Mouse (Mus musculus) right cerebral cortex, adult 2 months (tissue): ENCODE data around the gene Carhsp1.

Source experiments
- DNase-seq, 2 experiments: peaks; one replicate each; pipeline ENCODE4 v3.0.0; 2021 to 2022; ENCODE audit warnings: low spot score in 2 of 2

Gene Carhsp1

DNA sequence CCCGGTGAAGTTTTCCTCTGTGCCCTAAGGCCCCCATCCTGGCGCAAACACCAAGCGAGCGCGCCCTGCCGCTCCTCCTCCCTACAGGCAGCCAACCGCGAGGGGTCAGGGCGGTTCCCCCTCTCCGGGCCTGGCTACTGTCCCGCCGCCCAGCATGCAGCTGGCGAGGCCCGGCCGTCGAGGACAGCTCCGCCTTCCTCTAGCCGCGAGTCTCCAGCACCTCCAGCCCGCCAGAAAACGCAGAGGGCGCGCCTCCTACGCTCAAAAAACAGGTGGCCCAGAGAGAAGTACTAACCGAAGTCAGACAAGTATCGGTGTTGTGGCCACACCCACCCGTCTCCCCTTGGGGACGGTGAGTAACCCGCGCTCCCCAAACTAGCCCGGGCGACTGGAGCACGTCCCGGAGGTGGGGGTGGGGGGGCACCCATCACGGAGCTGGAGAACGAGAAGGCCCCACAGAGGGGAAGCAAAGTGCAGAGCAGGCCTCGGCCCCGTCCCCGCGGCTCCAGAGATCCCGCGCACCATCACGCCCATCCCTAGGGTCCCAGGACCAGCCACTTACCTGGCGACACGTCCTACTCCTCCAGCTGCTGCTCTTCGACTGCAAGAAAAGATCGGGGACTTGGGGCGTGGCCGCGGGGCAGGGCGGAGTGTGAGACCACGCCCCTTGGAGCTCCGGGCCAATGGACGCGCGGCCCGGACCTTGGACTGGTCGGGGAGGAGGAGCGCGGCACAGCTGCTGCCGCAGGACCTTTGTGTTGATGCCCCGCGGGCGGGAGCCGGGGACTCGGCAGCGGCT is at the start of gene Carhsp1:
TSS of gene Carhsp1 (minus strand) at position 605 of the 799 bp plus-strand sequence.
- peak; percentile 64 to 74 for DNase-seq

- DNase-seq, result no peak
These were observed 48.5 kb upstream of the Carhsp1 start for GRCm38 (mm10) chr16:8720447-8720846.

DNA sequence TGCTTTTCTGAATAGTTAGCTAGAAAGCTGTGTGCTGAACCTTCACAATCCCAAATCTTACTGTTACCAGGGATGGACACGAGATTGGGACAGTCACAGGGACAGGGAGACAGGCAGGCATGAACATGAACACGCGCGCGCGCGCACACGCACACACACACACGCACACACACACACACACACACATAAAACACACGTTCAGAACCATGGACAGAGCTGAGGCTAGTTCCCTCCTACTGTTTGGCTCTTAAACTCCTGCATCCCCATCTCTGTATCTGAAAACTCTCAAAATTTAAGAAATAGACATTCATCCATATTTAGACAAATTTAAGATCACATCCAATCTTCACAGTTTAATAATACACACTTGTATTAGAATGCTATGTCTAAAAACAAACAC is 45.8 kb upstream of the Carhsp1 start:
- DNase-seq, result no peak

- no peak for DNase-seq
These were observed 44.3 kb upstream of the Carhsp1 start for GRCm38 (mm10) chr16:8716300-8716699.

- DNase-seq, result no peak
These were observed 43.6 kb upstream of the Carhsp1 start for GRCm38 (mm10) chr16:8715513-8716080.

DNA sequence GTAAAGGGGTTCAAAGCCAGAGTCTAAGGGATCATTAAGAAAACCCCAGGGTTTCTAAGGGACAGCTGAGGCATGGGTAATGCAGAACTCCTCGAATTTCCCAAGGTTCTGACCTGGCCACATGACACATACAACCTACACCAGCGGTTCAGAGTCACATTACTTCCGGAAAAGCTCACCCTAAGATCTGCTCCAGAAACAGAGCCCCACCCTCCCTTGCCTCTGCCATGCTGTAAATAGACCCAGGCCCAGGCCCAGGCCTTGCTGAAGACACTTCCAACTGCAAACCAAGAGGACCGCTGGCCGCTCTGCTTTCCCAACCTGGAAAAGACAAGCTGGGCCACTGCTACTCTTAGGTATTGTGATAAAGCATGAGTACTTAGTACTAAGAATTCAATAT is 42.9 kb upstream of the Carhsp1 start:
- no peak for DNase-seq

GRCm38 (mm10) chr16:8711998-8712397 is 40.0 kb upstream of the Carhsp1 start:
- no peak for DNase-seq

DNA sequence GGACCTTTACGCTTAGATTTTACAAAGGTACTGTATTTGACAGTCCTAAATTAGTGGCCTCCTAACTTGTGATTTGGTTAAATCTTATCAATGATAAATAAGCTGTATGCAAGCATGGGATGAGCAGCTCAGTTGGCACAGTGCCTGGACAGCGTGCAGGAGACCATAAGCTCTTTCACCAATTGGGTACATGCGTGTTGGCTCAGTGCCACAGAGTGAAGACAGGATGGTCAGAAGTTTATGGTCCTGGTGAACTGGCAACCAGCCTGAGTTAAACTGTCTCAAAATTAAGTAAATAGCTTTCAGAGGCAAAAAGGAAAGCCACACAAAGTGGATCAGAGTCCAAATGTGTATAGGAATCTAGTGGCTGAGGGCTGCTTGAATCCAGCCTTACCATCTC is 28.6 kb upstream of the Carhsp1 start:
- DNase-seq, result no peak

DNA sequence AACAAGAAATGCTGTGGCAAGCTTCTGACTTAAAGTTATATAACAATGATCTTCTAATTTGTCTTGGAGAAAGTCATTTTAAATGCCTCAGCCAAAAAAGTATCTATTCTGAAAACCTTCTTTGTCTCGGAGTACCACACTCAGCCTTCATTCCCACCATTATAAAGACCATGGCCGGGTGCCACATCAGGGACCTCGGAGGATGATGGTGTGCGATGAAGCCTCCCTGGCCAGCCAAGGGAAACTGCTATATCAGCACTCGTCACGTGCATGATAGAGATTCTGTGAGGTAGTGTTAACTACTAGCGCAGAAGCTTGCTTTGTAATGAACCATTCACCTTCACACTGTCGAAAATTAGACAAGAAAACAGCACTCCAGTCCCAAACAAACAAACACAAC is 27.6 kb upstream of the Carhsp1 start:
- DNase-seq, result no peak

GRCm38 (mm10) chr16:8691206-8691605 is 19.3 kb upstream of the Carhsp1 start:
- no peak for DNase-seq

DNA sequence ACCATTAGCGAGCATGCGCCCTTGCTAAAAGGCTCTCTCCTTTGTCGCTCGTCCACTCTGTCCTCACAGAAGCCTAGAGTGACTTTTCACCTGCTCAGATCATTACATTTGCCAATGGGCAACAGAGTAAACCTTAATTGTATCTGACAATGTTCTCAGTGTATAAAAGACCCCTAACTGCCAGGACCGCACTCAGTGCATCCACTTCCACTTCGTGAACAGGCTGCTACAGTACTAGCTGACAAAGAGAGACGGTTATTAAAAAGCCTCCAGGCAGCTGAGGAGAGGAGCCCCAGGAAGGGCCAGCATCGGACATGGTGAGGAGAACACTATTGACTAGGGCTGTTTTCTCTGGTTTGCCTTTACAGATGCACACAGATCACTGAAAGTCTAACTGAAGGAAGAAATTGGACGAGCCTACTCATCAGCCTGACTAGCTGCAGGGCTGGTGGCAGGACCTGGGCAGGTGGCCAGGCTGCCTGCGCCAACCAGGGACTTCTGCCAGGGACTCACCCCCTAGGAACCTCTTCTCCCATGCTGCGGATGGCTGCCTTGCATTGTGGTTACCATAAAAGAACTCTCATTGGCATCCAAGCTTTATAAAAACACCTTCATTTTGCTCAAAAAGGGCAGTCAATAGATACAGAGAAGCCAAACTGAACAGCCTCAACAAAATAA is 18.2 kb upstream of the Carhsp1 start:
- peak in 1 of 2 experiments; percentile 45 for DNase-seq

- DNase-seq, result no peak
These were observed 15.7 kb upstream of the Carhsp1 start for GRCm38 (mm10) chr16:8687559-8688112.

DNA sequence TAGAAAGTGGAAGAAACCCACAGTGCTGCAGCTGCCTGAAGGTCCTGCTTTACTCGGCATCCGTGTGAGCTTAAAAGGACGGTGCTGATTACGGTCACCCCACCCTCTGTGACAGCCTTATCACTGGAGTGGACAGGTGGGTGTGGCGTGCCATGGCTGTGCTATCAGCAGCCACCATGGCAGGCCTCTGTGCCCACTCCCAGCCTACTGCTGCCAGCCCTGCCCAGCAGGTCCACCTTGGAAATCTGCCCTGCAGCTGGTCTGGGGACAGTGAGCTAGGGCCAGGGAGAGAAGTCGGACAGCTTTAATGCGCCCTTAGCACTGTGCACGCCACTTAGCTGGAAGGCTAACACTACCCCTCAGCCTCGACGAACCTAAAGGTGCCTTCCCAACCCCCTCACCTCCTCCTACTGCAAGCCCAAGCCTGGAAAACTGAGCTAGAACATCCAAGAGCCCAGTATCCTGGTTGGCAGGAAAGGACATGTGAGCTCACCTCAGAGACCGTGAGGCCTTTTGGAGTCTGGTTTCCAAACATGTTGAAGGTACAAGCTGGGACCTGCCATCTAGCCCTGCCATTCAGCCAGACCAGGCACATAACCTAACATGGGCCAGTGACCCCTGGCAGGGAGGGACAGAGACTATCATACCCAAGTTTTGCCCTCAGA is 15.0 kb upstream of the Carhsp1 start:
- DNase-seq, result no peak

DNA sequence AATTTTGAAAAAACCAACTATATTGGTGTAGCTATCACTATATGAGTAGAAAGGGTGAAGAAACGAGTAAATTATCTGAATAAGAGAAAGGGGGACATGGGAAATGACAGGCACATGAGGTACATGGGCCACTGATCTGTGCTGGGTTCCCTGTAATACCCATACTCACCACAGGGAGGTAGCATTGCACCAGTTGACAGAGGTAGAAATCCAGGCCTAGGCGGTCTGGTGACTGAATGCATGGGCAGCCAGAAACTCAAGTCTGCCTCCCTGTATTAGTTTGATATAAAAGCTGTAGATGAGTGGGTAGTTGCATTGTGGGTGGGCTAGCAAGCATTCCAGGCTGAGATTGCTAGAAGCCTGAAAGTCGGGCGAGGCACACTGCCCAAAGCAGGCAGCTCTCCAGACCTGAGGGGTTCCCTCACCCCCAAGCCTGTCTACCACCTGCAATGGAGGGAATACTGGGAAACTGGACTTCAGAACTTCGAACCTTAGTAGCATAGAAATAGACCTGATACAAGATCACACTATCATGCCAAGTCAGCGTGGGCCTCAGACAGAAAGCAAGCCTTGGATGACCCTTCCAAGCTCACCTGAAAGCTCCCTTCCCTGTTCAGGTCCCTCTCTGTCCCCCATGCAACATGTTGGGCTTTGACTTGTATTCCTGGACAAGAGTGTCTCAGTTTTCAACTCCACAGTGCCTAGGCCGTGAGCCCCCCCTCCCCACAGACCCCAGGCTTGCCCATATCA is 14.3 kb upstream of the Carhsp1 start:
- peak; percentile 86 to 87 for DNase-seq

GRCm38 (mm10) chr16:8685087-8685486 is 13.1 kb upstream of the Carhsp1 start:
- no peak for DNase-seq

- no peak for DNase-seq
These were observed 8.5 kb upstream of the Carhsp1 start, which contains the start of gene Gm5767 for GRCm38 (mm10) chr16:8680470-8680869. Gene Gm5767 (plus strand): TSS chr16:8680770.

DNA sequence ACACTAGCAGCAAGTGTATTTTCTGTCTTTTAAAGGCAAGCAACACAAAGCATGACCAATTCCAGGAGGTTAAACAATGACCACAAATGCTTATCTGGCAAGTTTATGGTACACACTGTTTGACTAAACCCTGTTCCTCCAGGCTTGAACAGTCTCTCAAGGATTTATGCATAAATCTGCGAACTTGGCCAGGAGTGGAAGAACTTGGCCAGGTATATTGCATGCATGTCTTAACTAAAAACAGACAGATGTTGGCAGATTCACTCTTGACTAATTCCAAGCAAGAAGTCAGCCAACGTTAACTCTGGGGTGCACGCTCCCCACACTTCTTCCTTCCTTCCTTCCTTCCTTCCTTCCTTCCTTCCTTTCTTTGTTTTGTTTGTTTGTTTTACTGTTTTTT is 7.8 kb upstream of the Carhsp1 start:
- DNase-seq, result no peak

GRCm38 (mm10) chr16:8678676-8679075 is 6.7 kb upstream of the Carhsp1 start:
- no peak for DNase-seq

- DNase-seq, result no peak
These were observed 6.1 kb upstream of the Carhsp1 start for GRCm38 (mm10) chr16:8678035-8678434.

DNA sequence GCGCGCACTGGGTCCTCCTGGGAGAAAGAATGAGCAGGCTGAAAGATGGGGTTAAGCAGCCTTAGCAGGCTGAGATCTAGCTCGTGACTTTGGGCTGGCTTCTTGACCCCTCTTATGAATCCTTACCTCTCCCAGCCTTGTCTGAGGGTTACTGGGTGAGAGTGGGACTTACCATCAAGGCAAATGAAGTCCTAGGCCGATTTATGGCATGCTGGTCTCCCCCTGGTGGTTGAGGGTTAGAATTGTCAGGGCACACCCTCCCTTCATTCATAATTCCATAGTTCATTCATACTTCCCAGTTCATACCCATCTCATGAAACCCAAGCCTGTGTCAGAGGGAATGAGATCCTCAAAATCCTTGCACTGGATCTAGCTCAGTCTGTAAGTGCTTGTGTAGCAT is 4.8 kb upstream of the Carhsp1 start:
- peak; percentile 28 to 66 for DNase-seq

- DNase-seq, result no peak
These were observed 4.3 kb upstream of the Carhsp1 start for GRCm38 (mm10) chr16:8676228-8676627.
